8 mouse cellular contexts compared by ENCODE assay signal in the genomic region with DNA sequence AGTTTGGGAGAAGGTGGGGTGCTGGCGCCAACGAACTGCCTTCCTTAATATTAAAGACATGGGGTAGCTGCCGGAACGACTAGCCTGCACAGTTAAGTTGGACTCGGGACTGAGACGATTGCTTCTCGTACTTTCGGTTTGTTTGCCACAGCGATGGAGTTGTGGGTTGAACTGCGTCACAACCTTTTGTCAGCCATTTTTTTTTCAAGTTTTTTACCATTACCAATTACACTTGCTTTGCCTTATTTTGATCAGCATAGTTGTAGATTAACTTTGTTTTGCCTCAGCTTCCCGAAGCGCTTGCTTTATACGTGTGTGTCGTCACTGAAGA. TPM values are rescaled to one million over a fixed set of nuclear protein-coding genes. Genes with fewer than 3 reads are reported as not detected.
DNase-seq lines count a peak whose midpoint lies in the region; ATAC-seq and TF ChIP-seq lines count a peak whose summit lies in the region.

No protein-coding gene starts in this region.

- TF ChIP-seq CTCF in left cerebral cortex, adult 2 months (IDR thresholded peaks at IDR 0.05) = no peak

- peak overlapping the region; percentile 87 for H3K9ac ChIP-seq in embryonic facial prominence, embryonic 11.5 days (replicated peaks; ENCODE audit: low read length)
- peak overlapping the region; percentile 94 for H3K9ac ChIP-seq in intestine, embryonic 16.5 days (ENCODE audit: low read depth, low read length)
- H3K9ac ChIP-seq in neural tube, embryonic 13.5 days = peak overlapping the region; percentile 78

- no peaks in the 10 kb centered on the region for H3K4me1 ChIP-seq in embryonic facial prominence, embryonic 11.5 days (ENCODE audit: control insufficient read depth, insufficient read depth, low read length)
- peaks cover 5% of the 10 kb centered on the region for H3K4me1 ChIP-seq in intestine, embryonic 16.5 days (ENCODE audit: control insufficient read depth, insufficient read depth, low read length)
- peaks cover 32% of the 10 kb centered on the region for H3K4me1 ChIP-seq in neural tube, embryonic 13.5 days (replicated peaks)

- no peak for DNase-seq in left cerebral cortex, adult 2 months (ENCODE audit: extremely low spot score in 1 of 2, low spot score in 2 of 2)
- no peak for DNase-seq in left cerebral cortex, postnatal 10 days (ENCODE audit: extremely low spot score in 1 of 2, low spot score in 2 of 2)
- DNase-seq in embryonic facial prominence, embryonic 11.5 days (ENCODE audit: low spot score) = no peak
- no peak for DNase-seq in urinary bladder, adult 2 months (ENCODE audit: low spot score)
- DNase-seq in layer of hippocampus, postnatal 36 days = no peak
- no peak for DNase-seq in right cerebral cortex, adult 18-20 months

- WGBS in embryonic facial prominence, embryonic 11.5 days = under 1% methylated on average over 14 of the region's 14 CpGs
- WGBS in intestine, embryonic 16.5 days = under 1% methylated on average over 14 of the region's 14 CpGs
- WGBS in neural tube, embryonic 13.5 days = 1% methylated on average over 14 of the region's 14 CpGs

- no peaks in the 10 kb centered on the region for H3K9me3 ChIP-seq in embryonic facial prominence, embryonic 11.5 days (replicated peaks; ENCODE audit: control insufficient read depth, low read length)
- H3K9me3 ChIP-seq in intestine, embryonic 16.5 days (ENCODE audit: control insufficient read depth, low read length) = no peaks in the 10 kb centered on the region
- H3K9me3 ChIP-seq in neural tube, embryonic 13.5 days = no peaks in the 10 kb centered on the region

- intact Hi-C loops in left cerebral cortex, adult 2 months (cut with DNase I) = loop anchor here (5.0 to 10.0 kb wide), 3 partner anchors 118 to 1698 kb away; a partner anchor contains a TSS
- intact Hi-C loops in left cerebral cortex, postnatal 10 days (cut with DNase I) = loop anchor here (2.0 to 10.0 kb wide), 3 partner anchors 41 to 1695 kb away; a partner anchor contains a TSS

- H3K4me2 ChIP-seq in embryonic facial prominence, embryonic 11.5 days (ENCODE audit: low read depth, low read length) = peak overlapping the region; percentile 90
- H3K4me2 ChIP-seq in intestine, embryonic 16.5 days (ENCODE audit: low read depth, low read length) = peak overlapping the region; percentile 91
- peak overlapping the region; percentile 98 for H3K4me2 ChIP-seq in neural tube, embryonic 13.5 days

- peak overlapping the region; percentile 88 for H3K27ac ChIP-seq in left cerebral cortex, adult 2 months
- H3K27ac ChIP-seq in embryonic facial prominence, embryonic 11.5 days (replicated peaks; ENCODE audit: low read depth, low read length) = peak overlapping the region; percentile 99
- H3K27ac ChIP-seq in intestine, embryonic 16.5 days (ENCODE audit: low read length) = peak overlapping the region; percentile 99
- H3K27ac ChIP-seq in neural tube, embryonic 13.5 days (replicated peaks) = peak overlapping the region; percentile 90

- ATAC-seq in embryonic facial prominence, embryonic 11.5 days (replicated peaks; ENCODE audit: insufficient number of reproducible peaks, low FRiP score, low TSS enrichment, low read depth) = no peak; the same call in 1 of the 2 replicates
- no peak for ATAC-seq in intestine, embryonic 16.5 days
- ATAC-seq in neural tube, embryonic 13.5 days (ENCODE audit: low read depth) = no peak

- peak overlapping the region; percentile 83 for H3K4me3 ChIP-seq in left cerebral cortex, adult 2 months
- H3K4me3 ChIP-seq in embryonic facial prominence, embryonic 11.5 days (ENCODE audit: low read depth, low read length) = peak overlapping the region; percentile 56
- H3K4me3 ChIP-seq in intestine, embryonic 16.5 days (ENCODE audit: low read length) = peak overlapping the region; percentile 61
- H3K4me3 ChIP-seq in neural tube, embryonic 13.5 days = peak overlapping the region; percentile 48

- H3K27me3 ChIP-seq in embryonic facial prominence, embryonic 11.5 days (ENCODE audit: control insufficient read depth, insufficient read depth, low read length) = no peaks in the 10 kb centered on the region
- no peaks in the 10 kb centered on the region for H3K27me3 ChIP-seq in intestine, embryonic 16.5 days (replicated peaks; ENCODE audit: control insufficient read depth, insufficient read depth, low read length)
- no peaks in the 10 kb centered on the region for H3K27me3 ChIP-seq in neural tube, embryonic 13.5 days

- no peaks in the 10 kb centered on the region for H3K36me3 ChIP-seq in embryonic facial prominence, embryonic 11.5 days (replicated peaks; ENCODE audit: control insufficient read depth, insufficient read depth, low read depth, low read length)
- no peaks in the 10 kb centered on the region for H3K36me3 ChIP-seq in intestine, embryonic 16.5 days (ENCODE audit: control insufficient read depth, insufficient read depth, low read length)
- no peaks in the 10 kb centered on the region for H3K36me3 ChIP-seq in neural tube, embryonic 13.5 days

RNA-seq across cellular contexts. Expression of a gene that starts 1.3 kb away (rescaled TPM):
- total RNA-seq in left cerebral cortex, adult 2 months (2021) = 10 to 100 TPM; 53.4 to 53.7 TPM
- 10 to 100 TPM; 75.9 to 81.0 TPM for total RNA-seq in left cerebral cortex, postnatal 10 days (2021)
- polyA plus RNA-seq in embryonic facial prominence, embryonic 11.5 days (2014; fragmentation: Nextera tagmentation; extraction: Ambion mirVana) = 18.8 and 19.7 TPM in 2 replicates
- polyA plus RNA-seq in intestine, embryonic 16.5 days (2015; fragmentation: Nextera tagmentation; extraction: Ambion mirVana) = 33.6 and 35.3 TPM in 2 replicates
- 12.5 and 13.1 TPM in 2 replicates for polyA plus RNA-seq in neural tube, embryonic 13.5 days (2015; fragmentation: Nextera tagmentation; extraction: Ambion mirVana)
- polyA plus RNA-seq in urinary bladder, adult 2 months (2012; rRNA removed) = 125 and 170 TPM in 2 replicates
- 10 to 100 TPM; 52.8 to 55.3 TPM for total RNA-seq in layer of hippocampus, postnatal 36 days (2021)

RNA-seq across cellular contexts. Expression of a gene that starts 5.5 kb away (rescaled TPM):
- total RNA-seq in left cerebral cortex, adult 2 months (2021) = 1 to 10 TPM; 1.0 to 1.3 TPM
- 10 to 100 TPM; 13.2 to 15.0 TPM for total RNA-seq in left cerebral cortex, postnatal 10 days (2021)
- 15.5 and 18.1 TPM in 2 replicates for polyA plus RNA-seq in embryonic facial prominence, embryonic 11.5 days (2014; fragmentation: Nextera tagmentation; extraction: Ambion mirVana)
- 3.2 and 4.9 TPM in 2 replicates for polyA plus RNA-seq in intestine, embryonic 16.5 days (2015; fragmentation: Nextera tagmentation; extraction: Ambion mirVana)
- polyA plus RNA-seq in neural tube, embryonic 13.5 days (2015; fragmentation: Nextera tagmentation; extraction: Ambion mirVana) = 1.5 and 2.7 TPM in 2 replicates
- 0.48 and 0.84 TPM in 2 replicates for polyA plus RNA-seq in urinary bladder, adult 2 months (2012; rRNA removed)
- total RNA-seq in layer of hippocampus, postnatal 36 days (2021) = 1 to 10 TPM; 2.5 to 5.2 TPM

RNA-seq across cellular contexts. Expression of a gene that starts 6.6 kb away (rescaled TPM):
- total RNA-seq in left cerebral cortex, adult 2 months (2021) = 10 to 100 TPM; 12.3 to 19.0 TPM
- total RNA-seq in left cerebral cortex, postnatal 10 days (2021) = 10 to 100 TPM; 25.4 to 26.6 TPM
- 2.6 and 2.9 TPM in 2 replicates for polyA plus RNA-seq in embryonic facial prominence, embryonic 11.5 days (2014; fragmentation: Nextera tagmentation; extraction: Ambion mirVana)
- polyA plus RNA-seq in intestine, embryonic 16.5 days (2015; fragmentation: Nextera tagmentation; extraction: Ambion mirVana) = 1.7 and 2.0 TPM in 2 replicates
- polyA plus RNA-seq in neural tube, embryonic 13.5 days (2015; fragmentation: Nextera tagmentation; extraction: Ambion mirVana) = not detected in 2 replicates
- 0.43 and 0.49 TPM in 2 replicates for polyA plus RNA-seq in urinary bladder, adult 2 months (2012; rRNA removed)
- 10 to 100 TPM; 23.0 to 24.2 TPM for total RNA-seq in layer of hippocampus, postnatal 36 days (2021)

RNA-seq across cellular contexts. Expression of a gene that starts 11.0 kb away (rescaled TPM):
- total RNA-seq in left cerebral cortex, adult 2 months (2021) = 10 to 100 TPM; 19.9 to 21.0 TPM
- total RNA-seq in left cerebral cortex, postnatal 10 days (2021) = 10 to 100 TPM; 43.9 to 44.2 TPM
- polyA plus RNA-seq in embryonic facial prominence, embryonic 11.5 days (2014; fragmentation: Nextera tagmentation; extraction: Ambion mirVana) = 48.1 and 54.7 TPM in 2 replicates
- polyA plus RNA-seq in intestine, embryonic 16.5 days (2015; fragmentation: Nextera tagmentation; extraction: Ambion mirVana) = 16.9 and 20.0 TPM in 2 replicates
- 5.1 and 9.7 TPM in 2 replicates for polyA plus RNA-seq in neural tube, embryonic 13.5 days (2015; fragmentation: Nextera tagmentation; extraction: Ambion mirVana)
- polyA plus RNA-seq in urinary bladder, adult 2 months (2012; rRNA removed) = 0.60 TPM in 1 of 2 replicates, not detected in the other
- 10 to 100 TPM; 29.8 to 37.0 TPM for total RNA-seq in layer of hippocampus, postnatal 36 days (2021)

RNA-seq across cellular contexts. Expression of a gene that starts 12.2 kb away (rescaled TPM):
- total RNA-seq in left cerebral cortex, adult 2 months (2021) = 1 to 10 TPM; 6.6 to 7.5 TPM
- total RNA-seq in left cerebral cortex, postnatal 10 days (2021) = 10 to 100 TPM; 37.4 to 47.0 TPM
- 8.3 and 10.5 TPM in 2 replicates for polyA plus RNA-seq in embryonic facial prominence, embryonic 11.5 days (2014; fragmentation: Nextera tagmentation; extraction: Ambion mirVana)
- polyA plus RNA-seq in intestine, embryonic 16.5 days (2015; fragmentation: Nextera tagmentation; extraction: Ambion mirVana) = 4.7 and 7.4 TPM in 2 replicates
- polyA plus RNA-seq in neural tube, embryonic 13.5 days (2015; fragmentation: Nextera tagmentation; extraction: Ambion mirVana) = 0.96 and 2.3 TPM in 2 replicates
- polyA plus RNA-seq in urinary bladder, adult 2 months (2012; rRNA removed) = 0.48 and 0.52 TPM in 2 replicates
- total RNA-seq in layer of hippocampus, postnatal 36 days (2021) = 10 to 100 TPM; 15.0 to 21.4 TPM
